Mouse (Mus musculus) embryonic stem cell, embryonic (primary cell): ENCODE results near the gene Bcl2l12.

Source experiments
- CTCF ChIA-PET, 4 experiments: fragments of 300-600 bp in 2 of 4; fragments of 350-600 bp in 2 of 4; sonication (Branson Sonifier 250); formaldehyde crosslinking; loops; one replicate each; lab custom pipeline; 2022; ENCODE audit warnings: inconsistent platforms in 2 of 4; lab: Charles Lee
- POLR2A ChIA-PET, 4 experiments: fragments of 300-600 bp in 2 of 4; fragments of 350-600 bp in 2 of 4; sonication (Branson Sonifier 250); formaldehyde crosslinking; loops; one replicate each; lab custom pipeline; 2022; ENCODE audit warnings: antibody characterized with exemption in 4 of 4, inconsistent platforms in 1 of 4; lab: Charles Lee

The Bcl2l12 gene

GRCm38 (mm10) chr7:45012011-45012410, 13.5 kb upstream of the Bcl2l12 start:
- ChIA-PET POLR2A (interaction anchor here in 3 of 4 experiments (0.5 to 8.7 kb wide), 12 partner anchors 8 to 269 kb away, joined by 3 to 155 read pairs (median 3); partner anchors contain the start of genes Bcl2l12 (in 2 of the 3), Irf3 (in 2 of the 3) and Prmt1 (in 2 of the 3)), CTCF (no interaction called here)

GRCm38 (mm10) chr7:45008411-45008810, 9.9 kb upstream of the Bcl2l12 start:
- ChIA-PET CTCF (interaction anchor here in 1 of 4 experiments (1.2 kb wide), 1 partner anchor 59 kb away, joined by 3 read pairs; no protein-coding TSS in a partner anchor), POLR2A (interaction anchor here in 3 of 4 experiments (0.5 to 14.1 kb wide), 9 partner anchors 7 to 876 kb away, joined by 3 to 155 read pairs (median 6); partner anchors contain the start of genes Rras (in 2 of the 3), Ap2a1 (in 1 of the 3), Irf3 (in 1 of the 3) and Prmt1 (in 1 of the 3))

- CTCF ChIA-PET: interaction anchor here in 1 of 4 experiments (1.2 kb wide), 1 partner anchor 59 kb away, joined by 3 read pairs; no protein-coding TSS in a partner anchor
- POLR2A ChIA-PET: interaction anchor here in 3 of 4 experiments (0.5 to 14.1 kb wide), 12 partner anchors 8 to 351 kb away, joined by 3 to 155 read pairs (median 4); partner anchors contain the start of genes Rras (in 3 of the 3), Scaf1 (in 2 of the 3), Ap2a1 (in 1 of the 3) and Irf3 (in 1 of the 3)
Measured at GRCm38 (mm10) chr7:45007846-45008245, 9.3 kb upstream of the Bcl2l12 start.

- ChIA-PET CTCF (no interaction called here), POLR2A (interaction anchor here in 3 of 4 experiments (1.0 to 14.1 kb wide), 12 partner anchors 8 to 352 kb away, joined by 3 to 246 read pairs (median 6); partner anchors contain the start of genes Rras (in 3 of the 3), Irf3 (in 2 of the 3), Prmt1 (in 2 of the 3) and Scaf1 (in 2 of the 3))
Measured at GRCm38 (mm10) chr7:45007141-45007540, 8.6 kb upstream of the Bcl2l12 start.

GRCm38 (mm10) chr7:45006503-45006902, 8.0 kb upstream of the Bcl2l12 start:
- POLR2A ChIA-PET: interaction anchor here in 3 of 4 experiments (0.6 to 14.1 kb wide), 14 partner anchors 8 to 255 kb away, joined by 3 to 246 read pairs (median 6); partner anchors contain the start of genes Rras (in 3 of the 3), Scaf1 (in 3 of the 3), Prmt1 (in 2 of the 3) and Irf3 (in 1 of the 3)
- CTCF ChIA-PET: no interaction called here

GRCm38 (mm10) chr7:45005321-45005992, 6.9 kb upstream of the Bcl2l12 start:
- POLR2A ChIA-PET: interaction anchor here (0.6 to 14.1 kb wide), 25 partner anchors 7 to 193 kb away, joined by 3 to 246 read pairs (median 5); partner anchors contain the start of genes Rras (in 3 of the 4), Prmt1 (in 2 of the 4), Scaf1 (in 2 of the 4) and Il4i1 (in 1 of the 4)
- CTCF ChIA-PET: interaction anchor here in 2 of 4 experiments (0.5 to 0.6 kb wide), 2 partner anchors 24 to 301 kb away, joined by 3 to 4 read pairs; no protein-coding TSS in a partner anchor

GRCm38 (mm10) chr7:45004546-45004945, 6.0 kb upstream of the Bcl2l12 start:
- POLR2A ChIA-PET: interaction anchor here (0.6 to 14.1 kb wide), 16 partner anchors 8 to 64 kb away, joined by 3 to 246 read pairs (median 6); partner anchors contain the start of genes Rras (in 3 of the 4), Scaf1 (in 3 of the 4) and Prmt1 (in 2 of the 4)

GRCm38 (mm10) chr7:45002440-45002839, 3.9 kb upstream of the Bcl2l12 start:
- POLR2A ChIA-PET: interaction anchor here in 3 of 4 experiments (0.6 to 14.1 kb wide), 17 partner anchors 10 to 224 kb away, joined by 3 to 246 read pairs (median 4); partner anchors contain the start of genes Prmt1 (in 3 of the 3), Rras (in 3 of the 3), Prr12 (in 1 of the 3) and Scaf1 (in 1 of the 3)
- CTCF ChIA-PET: interaction anchor here (0.5 to 1.5 kb wide), 6 partner anchors 17 to 155 kb away, joined by 3 to 5 read pairs (median 3); partner anchors contain the start of gene Prmt1 (in 1 of the 4)

More at GRCm38 (mm10) chr7:45004546-45004945, 6.0 kb upstream of the Bcl2l12 start:
- CTCF ChIA-PET: interaction anchor here in 1 of 4 experiments (0.6 kb wide), 1 partner anchor 24 kb away, joined by 3 read pairs; no protein-coding TSS in a partner anchor

GRCm38 (mm10) chr7:45000539-45001114, 2.1 kb upstream of the Bcl2l12 start:
- CTCF ChIA-PET: no interaction called here
- POLR2A ChIA-PET: interaction anchor here in 3 of 4 experiments (0.8 to 14.1 kb wide), 16 partner anchors 8 to 71 kb away, joined by 3 to 246 read pairs (median 5); partner anchors contain the start of genes Prmt1 (in 3 of the 3), Scaf1 (in 2 of the 3), Ap2a1 (in 1 of the 3) and Cpt1c (in 1 of the 3)

- ChIA-PET POLR2A (interaction anchor here in 3 of 4 experiments (0.8 to 14.1 kb wide), 9 partner anchors 10 to 67 kb away, joined by 3 to 246 read pairs (median 7); partner anchors contain the start of genes Prmt1 (in 3 of the 3), Rras (in 2 of the 3) and Scaf1 (in 1 of the 3)), CTCF (no interaction called here)
Measured at GRCm38 (mm10) chr7:44999753-45000152, 1.2 kb upstream of the Bcl2l12 start.

GRCm38 (mm10) chr7:44997940-44998428, 528 bp downstream of the Bcl2l12 start:
- ChIA-PET POLR2A (interaction anchor here in 3 of 4 experiments (0.6 to 14.1 kb wide), 35 partner anchors 8 to 631 kb away, joined by 3 to 246 read pairs (median 4); partner anchors contain the start of genes Prmt1 (in 3 of the 3), Rras (in 3 of the 3), Scaf1 (in 3 of the 3) and Akt1s1 (in 1 of the 3)), CTCF (interaction anchor here in 2 of 4 experiments (0.9 to 1.6 kb wide), 4 partner anchors 11 to 33 kb away, joined by 3 to 5 read pairs (median 5); partner anchors contain the start of gene Prmt1 (in 2 of the 2))

- CTCF ChIA-PET: interaction anchor here (0.6 to 1.6 kb wide), 6 partner anchors 11 to 137 kb away, joined by 3 to 5 read pairs (median 4); partner anchors contain the start of gene Prmt1 (in 2 of the 4)
- POLR2A ChIA-PET: interaction anchor here in 3 of 4 experiments (0.6 to 14.1 kb wide), 43 partner anchors 8 to 631 kb away, joined by 3 to 246 read pairs (median 4); partner anchors contain the start of genes Prmt1 (in 3 of the 3), Rras (in 3 of the 3), Scaf1 (in 3 of the 3) and Akt1s1 (in 2 of the 3)
Measured at GRCm38 (mm10) chr7:44997231-44997939, 1.1 kb downstream of the Bcl2l12 start, which contains the start of gene Irf3. Gene Irf3, plus strand, starts transcription at chr7:44997648.

- POLR2A ChIA-PET: interaction anchor here in 3 of 4 experiments (0.6 to 14.1 kb wide), 29 partner anchors 8 to 181 kb away, joined by 3 to 246 read pairs (median 6); partner anchors contain the start of genes Prmt1 (in 3 of the 3), Rras (in 3 of the 3), Scaf1 (in 3 of the 3) and Akt1s1 (in 2 of the 3)
Measured at GRCm38 (mm10) chr7:44996672-44997071, 1.8 kb downstream of the Bcl2l12 start.

GRCm38 (mm10) chr7:44986879-44987718, 11.4 kb downstream of the Bcl2l12 start:
- POLR2A ChIA-PET: interaction anchor here (0.5 to 13.5 kb wide), 209 partner anchors 9 to 1858 kb away, joined by 3 to 246 read pairs (median 4); partner anchors contain the start of genes Akt1s1 (in 3 of the 4), Ap2a1 (in 3 of the 4), Atf5 (in 3 of the 4) and Bcl2l12 (in 3 of the 4)
- CTCF ChIA-PET: interaction anchor here (0.6 to 2.7 kb wide), 32 partner anchors 8 to 465 kb away, joined by 3 to 23 read pairs (median 4); partner anchors contain the start of genes Aldh16a1 (in 1 of the 4), Ap2a1 (in 1 of the 4), Bcl2l12 (in 1 of the 4) and Irf3 (in 1 of the 4)

More at GRCm38 (mm10) chr7:44996672-44997071, 1.8 kb downstream of the Bcl2l12 start:
- CTCF ChIA-PET: interaction anchor here in 3 of 4 experiments (0.6 to 1.6 kb wide), 3 partner anchors 10 to 138 kb away, joined by 3 to 5 read pairs (median 3); partner anchors contain the start of gene Prmt1 (in 1 of the 3)
